Mouse (Mus musculus) retina, embryonic 14.5 days (tissue): Measurements from ENCODE around the gene Rbfox1.
A peak's percentile ranks its signal among the peaks of the same experiment; 100 is the strongest.

Source experiments
- DNase-seq: peaks from one replicate; pipeline ENCODE4 v3.0.0-alpha.2; 2015; ENCODE audit warnings: low spot score

The Rbfox1 gene

GRCm38 (mm10) chr16:7149106-7149899 is 1264.1 kb downstream of the Rbfox1 start:
- DNase-seq: peak; percentile 65

GRCm38 (mm10) chr16:7150201-7150791 is 1265.1 kb downstream of the Rbfox1 start:
- DNase-seq: peak; percentile 61

- DNase-seq: no peak
Measured at GRCm38 (mm10) chr16:7152401-7152800, 1267.2 kb downstream of the Rbfox1 start.

GRCm38 (mm10) chr16:7154671-7155070 is 1269.5 kb downstream of the Rbfox1 start:
- no peak for DNase-seq

GRCm38 (mm10) chr16:7158856-7159826 is 1274.0 kb downstream of the Rbfox1 start:
- no peak for DNase-seq

- DNase-seq: no peak
Measured at GRCm38 (mm10) chr16:7159827-7160217, 1274.7 kb downstream of the Rbfox1 start.

- no peak for DNase-seq
Measured at GRCm38 (mm10) chr16:7162168-7162567, 1277.0 kb downstream of the Rbfox1 start.

- DNase-seq: no peak
Measured at GRCm38 (mm10) chr16:7163688-7164087, 1278.5 kb downstream of the Rbfox1 start.

GRCm38 (mm10) chr16:7164153-7164737 is 1279.1 kb downstream of the Rbfox1 start:
- DNase-seq: peak; percentile 36

- no peak for DNase-seq
Measured at GRCm38 (mm10) chr16:7175960-7176359, 1290.8 kb downstream of the Rbfox1 start.

GRCm38 (mm10) chr16:7187788-7188187 is 1302.6 kb downstream of the Rbfox1 start:
- DNase-seq: peak; percentile 60

GRCm38 (mm10) chr16:7193535-7193934 is 1308.4 kb downstream of the Rbfox1 start:
- DNase-seq: no peak

GRCm38 (mm10) chr16:7197953-7198352 is 1312.8 kb downstream of the Rbfox1 start:
- DNase-seq: no peak

GRCm38 (mm10) chr16:7200239-7200638 is 1315.1 kb downstream of the Rbfox1 start:
- no peak for DNase-seq

GRCm38 (mm10) chr16:7201816-7202215 is 1316.7 kb downstream of the Rbfox1 start:
- no peak for DNase-seq

GRCm38 (mm10) chr16:7206116-7206900 is 1321.2 kb downstream of the Rbfox1 start:
- no peak for DNase-seq

GRCm38 (mm10) chr16:7207599-7207998 is 1322.4 kb downstream of the Rbfox1 start:
- DNase-seq: no peak

- DNase-seq: no peak
Measured at GRCm38 (mm10) chr16:7212756-7213155, 1327.6 kb downstream of the Rbfox1 start.

- DNase-seq: no peak
Measured at GRCm38 (mm10) chr16:7223265-7223664, 1338.1 kb downstream of the Rbfox1 start.

GRCm38 (mm10) chr16:7226000-7226399 is 1340.8 kb downstream of the Rbfox1 start:
- DNase-seq: no peak

GRCm38 (mm10) chr16:7228246-7228645 is 1343.1 kb downstream of the Rbfox1 start:
- no peak for DNase-seq
